Mouse (Mus musculus) granulocyte monocyte progenitor cell, adult 5-6 weeks (primary cell): ENCODE data around the gene Flywch2. TPM values are rescaled to one million over a fixed set of nuclear protein-coding genes. Genes with fewer than 3 reads are reported as not detected.

Experiments
- ATAC-seq: replicated peaks from 2 replicates; pipeline ENCODE4 v1.8.0; 2016; ENCODE audit warnings: mild to moderate bottlenecking, moderate TSS enrichment, inconsistent platforms; ENCODE audit not compliant: poor library complexity, severe bottlenecking
- total RNA-seq, 2 experiments: library from RNA; stranded (forward) in 1 of 2; stranded (reverse) in 1 of 2; fragments of 200-712, 200-1000 nt in 1 of 2; fragments of >200 nt in 1 of 2; fragmentation: Nextera tagmentation in 1 of 2; gene quantifications; 2 replicates each; pipeline ENCODE4 v1.2.3; 2014 to 2017

Flywch2 gene
- total RNA-seq (2014; fragmentation: Nextera tagmentation), result 0.80 and 7.2 TPM in 2 replicates
- total RNA-seq (2017), result 0.30 TPM in 1 of 2 replicates, not detected in the other

- peak; percentile 80 for ATAC-seq
These were observed at the start of gene Flywch2 for GRCm38 (mm10) chr17:23785561-23786471. Gene Flywch2, minus strand, starts transcription at chr17:23786081.

GRCm38 (mm10) chr17:23831201-23831600, 45.3 kb upstream of the Flywch2 start:
- no peak for ATAC-seq

DNA sequence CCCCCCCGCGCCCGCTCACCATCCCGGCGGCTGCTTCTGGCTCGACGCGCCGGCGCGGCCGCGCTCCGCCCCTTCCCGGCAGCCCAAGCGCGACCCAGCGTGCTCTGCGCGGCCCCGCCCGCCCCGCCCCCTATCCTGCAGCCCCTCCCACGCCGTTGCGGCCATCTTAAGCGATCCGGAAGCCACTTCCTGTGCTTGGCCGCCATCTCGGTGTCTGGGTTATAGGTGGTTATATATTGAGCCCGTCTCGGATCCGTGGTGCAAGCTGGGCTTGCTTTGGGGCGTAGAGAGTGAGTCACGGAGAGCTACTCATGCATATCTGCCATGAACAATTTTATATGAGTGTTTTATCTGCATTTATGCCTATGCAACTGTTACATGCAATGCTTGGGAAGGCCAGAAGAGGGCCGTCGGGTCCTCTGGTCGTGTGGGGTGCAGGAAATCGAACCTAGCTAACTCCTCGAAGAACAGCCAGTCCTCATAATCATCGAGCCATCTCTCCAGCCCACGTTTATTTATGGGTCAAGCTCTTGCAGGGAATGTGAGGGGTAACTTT, 43.3 kb upstream of the Flywch2 start, which contains the start of gene Elob:
TSS of gene Elob (minus strand) at position 73 of the 556 bp plus-strand sequence.
- peak; percentile 82 for ATAC-seq

DNA sequence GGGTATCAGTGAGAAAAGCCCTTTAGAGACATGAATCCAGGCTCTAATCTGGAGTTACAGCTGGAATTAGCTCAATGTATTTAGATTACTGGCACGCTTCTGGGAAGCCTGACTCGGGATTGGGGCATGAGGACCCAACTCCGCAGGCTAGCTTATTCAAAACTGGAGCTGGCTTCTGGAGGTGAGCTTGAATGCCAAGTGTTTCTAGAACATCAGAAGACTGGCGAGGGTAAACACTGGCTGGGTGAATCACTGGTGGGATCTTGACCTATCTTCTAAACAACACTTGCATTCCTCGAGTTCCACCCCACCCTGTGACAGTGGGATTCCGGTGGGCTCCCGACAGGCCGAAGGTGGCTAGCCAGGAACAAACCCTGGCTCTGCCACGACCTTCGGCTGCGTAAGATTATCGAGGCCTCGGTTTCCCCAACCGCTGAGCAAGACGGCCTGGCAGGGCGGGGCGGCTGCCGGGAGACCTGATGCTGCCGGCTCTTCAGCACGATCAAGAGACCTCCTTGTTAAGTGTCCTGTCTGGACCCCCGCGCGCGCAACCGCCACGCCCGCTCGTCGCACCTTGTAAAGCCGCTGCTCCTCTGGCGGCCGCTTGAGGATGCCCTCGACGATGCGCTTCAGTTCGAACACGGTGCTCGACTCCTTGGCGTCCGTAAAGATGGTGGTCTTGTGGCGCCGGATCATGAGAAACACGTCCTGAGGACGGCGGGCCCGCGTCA, 42.6 kb upstream of the Flywch2 start:
- ATAC-seq, result peak; percentile 45

DNA sequence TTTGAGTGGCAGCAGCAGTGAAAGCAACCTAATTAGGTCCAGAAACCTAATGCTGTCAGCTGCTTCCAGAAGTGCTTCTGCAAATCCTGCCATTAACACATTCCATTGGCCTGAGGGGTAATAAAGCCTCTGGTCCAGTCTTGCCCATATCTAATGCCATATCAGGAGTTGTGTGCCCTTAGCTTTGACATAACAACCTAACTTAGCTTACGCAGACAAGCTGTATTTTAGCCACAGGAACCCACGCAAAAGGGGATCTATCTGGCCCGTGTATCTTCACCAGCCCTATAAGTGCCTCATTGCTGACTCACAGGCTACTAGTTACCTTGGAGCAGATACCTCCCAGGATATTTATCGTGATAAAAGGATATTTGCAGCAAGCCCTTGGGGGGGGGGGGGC, 39.7 kb upstream of the Flywch2 start:
- ATAC-seq, result no peak

DNA sequence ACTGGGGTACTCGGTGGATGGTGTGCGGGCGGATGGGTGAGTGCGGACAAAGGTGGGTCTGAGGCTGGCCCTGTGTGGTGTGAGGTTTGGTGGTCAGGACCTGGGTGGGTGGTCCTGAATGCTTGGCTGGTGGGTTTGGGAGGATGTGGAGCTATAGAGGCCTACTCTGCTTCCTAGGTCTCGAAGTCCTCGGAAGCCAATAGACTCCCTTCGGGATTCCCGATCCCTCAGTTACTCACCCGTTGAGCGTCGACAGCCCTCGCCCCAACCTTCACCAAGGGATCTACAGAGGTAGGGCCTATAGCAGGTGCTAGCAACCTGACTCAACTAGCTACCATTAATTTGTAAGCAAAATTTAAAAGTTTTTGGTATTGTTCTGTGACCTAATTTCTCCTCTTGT, 37.7 kb upstream of the Flywch2 start:
- no peak for ATAC-seq

DNA sequence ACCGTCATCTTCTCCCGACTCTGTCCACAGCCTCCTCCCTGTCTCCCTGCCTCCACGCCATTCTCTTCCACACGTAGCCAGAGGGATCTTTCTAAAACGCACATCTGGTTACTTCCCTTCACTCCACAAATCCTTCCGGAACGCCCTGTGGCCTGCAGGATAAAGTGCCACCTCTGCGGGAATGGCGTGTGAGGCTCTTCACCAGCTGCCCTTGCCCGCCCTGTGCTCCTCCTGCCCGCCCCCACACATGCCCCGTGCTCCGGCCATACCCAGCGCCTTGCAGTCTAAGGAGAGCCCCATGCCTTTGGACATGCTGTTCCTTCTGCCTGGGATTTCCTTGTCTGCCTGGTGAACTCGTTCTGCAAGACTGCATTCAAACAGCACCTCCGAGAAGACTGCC, 37.1 kb upstream of the Flywch2 start:
- no peak for ATAC-seq

DNA sequence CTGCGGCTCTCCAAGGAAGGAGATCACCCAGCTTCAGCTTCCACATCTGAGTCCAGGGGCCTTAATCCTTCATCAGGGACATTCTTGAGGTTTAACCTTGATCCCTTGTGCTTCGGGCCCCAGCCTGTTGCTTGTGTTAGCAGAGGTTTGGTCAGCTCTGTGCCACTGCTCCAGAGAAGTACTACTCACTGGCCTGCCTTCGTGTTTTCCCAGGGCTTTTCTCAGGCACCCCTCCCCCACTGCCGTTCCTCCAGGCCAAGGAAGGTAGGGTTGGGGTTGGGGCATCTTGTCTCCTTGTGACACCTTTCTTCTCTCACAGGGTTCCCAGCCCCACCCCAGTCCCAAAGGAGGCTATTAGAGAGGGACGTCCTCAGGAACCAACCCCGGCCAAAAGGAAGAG, 36.2 kb upstream of the Flywch2 start:
- ATAC-seq, result no peak

DNA sequence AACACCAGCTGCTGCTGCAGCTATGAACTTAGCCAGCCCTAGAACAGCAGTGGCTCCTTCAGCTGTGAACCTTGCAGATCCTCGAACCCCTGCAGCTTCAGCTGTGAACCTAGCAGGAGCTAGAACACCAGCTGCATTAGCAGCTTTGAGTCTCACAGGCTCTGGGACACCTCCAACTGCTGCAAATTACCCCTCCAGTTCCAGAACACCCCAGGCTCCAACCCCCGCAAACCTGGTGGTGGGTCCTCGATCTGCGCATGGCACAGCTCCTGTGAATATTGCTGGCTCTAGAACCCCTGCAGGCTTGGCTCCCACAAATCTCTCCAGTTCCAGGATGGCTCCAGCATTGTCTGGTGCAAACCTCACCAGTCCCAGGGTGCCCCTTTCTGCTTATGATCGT, 34.9 kb upstream of the Flywch2 start:
- ATAC-seq, result no peak

DNA sequence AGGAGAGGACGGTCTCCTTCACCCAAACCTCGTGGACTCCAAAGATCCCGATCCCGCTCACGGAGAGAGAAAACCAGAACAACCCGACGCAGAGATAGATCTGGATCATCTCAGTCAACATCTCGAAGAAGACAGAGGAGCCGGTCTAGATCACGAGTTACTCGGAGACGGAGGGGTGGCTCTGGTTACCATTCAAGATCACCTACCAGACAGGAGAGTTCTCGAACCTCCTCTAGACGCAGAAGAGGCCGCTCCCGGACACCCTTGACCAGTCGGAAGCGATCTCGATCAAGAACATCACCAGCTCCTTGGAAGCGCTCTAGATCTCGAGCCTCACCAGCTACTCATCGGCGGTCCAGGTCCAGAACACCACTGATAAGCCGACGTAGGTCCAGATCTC, 33.4 kb upstream of the Flywch2 start:
- ATAC-seq, result no peak

DNA sequence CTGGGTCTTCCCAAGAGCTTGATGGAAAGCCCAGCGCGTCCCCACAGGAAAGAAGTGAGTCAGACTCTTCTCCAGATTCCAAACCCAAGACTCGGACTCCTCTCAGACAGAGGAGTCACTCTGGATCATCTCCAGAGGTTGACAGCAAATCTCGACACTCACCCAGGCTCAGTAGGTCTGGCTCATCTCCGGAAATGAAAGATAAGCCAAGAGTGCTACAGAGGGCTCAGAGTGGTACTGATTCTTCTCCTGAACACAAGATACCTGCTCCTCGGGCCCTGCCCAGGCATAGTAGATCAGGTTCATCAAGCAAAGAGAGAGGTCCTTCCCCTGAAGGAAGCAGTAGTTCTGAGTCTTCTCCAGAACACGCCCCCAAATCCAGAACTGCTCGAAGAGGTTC, 32.7 kb upstream of the Flywch2 start:
- ATAC-seq, result no peak

GRCm38 (mm10) chr17:23815641-23816040, 29.8 kb upstream of the Flywch2 start:
- no peak for ATAC-seq

DNA sequence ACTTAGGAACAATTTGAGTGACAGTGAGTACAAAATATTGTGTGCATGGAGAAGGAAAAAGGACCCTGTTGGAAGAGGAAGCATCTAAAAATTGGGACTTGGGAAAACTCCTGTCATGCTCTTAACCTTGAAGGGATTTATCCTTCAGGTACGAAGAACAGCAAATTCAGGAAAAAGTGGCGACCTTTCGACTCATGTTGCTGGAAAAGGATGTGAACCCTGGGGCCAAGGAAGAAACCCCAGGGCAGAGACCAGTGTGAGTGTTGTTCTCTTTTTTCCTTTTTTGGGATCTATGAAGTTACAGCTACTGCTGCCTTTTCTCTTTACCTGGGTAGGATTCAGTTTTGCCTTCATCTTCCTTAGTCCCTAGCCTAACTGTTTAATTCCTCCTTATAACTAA, 22.0 kb upstream of the Flywch2 start:
- ATAC-seq, result no peak

GRCm38 (mm10) chr17:23806867-23807266, 21.0 kb upstream of the Flywch2 start:
- ATAC-seq, result 0 out of 2 replicates have a peak, but pooled peaks have one; percentile 5

DNA sequence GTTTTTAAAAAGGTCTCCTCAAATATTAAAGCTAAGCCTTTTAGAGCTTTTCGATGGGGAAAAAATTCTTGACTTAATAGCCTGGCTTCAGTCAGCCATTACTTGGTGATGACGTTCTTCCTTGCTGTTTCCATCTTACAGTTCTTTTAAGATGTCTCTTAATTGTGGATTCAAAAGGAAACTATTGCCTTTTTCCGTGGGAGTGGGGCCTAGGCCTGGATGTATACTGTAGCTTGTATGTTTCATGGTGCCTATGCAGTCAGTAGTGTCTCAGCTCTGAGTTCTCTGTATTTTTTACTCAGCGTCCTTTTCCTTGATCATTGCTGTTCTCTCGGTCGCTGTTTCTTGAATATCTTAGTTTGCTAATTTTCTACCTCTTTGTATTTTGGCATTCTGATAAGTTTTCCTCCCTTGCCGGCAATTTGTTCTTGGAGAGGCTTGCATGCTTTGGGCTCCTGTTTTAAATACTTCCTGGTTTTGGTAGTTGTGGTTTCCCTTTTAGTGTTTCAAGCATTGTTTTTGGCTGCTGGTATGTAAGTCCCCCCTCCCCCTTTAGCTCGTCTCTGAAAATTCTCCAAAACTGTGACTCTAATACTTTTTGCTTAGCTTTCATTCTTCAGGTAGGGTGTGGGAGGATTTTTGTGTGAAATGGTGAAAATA, 18.7 kb upstream of the Flywch2 start:
- ATAC-seq, result no peak

- peak; percentile 31 for ATAC-seq
These were observed 17.6 kb upstream of the Flywch2 start for GRCm38 (mm10) chr17:23803366-23804041.

GRCm38 (mm10) chr17:23802746-23803365, 17.0 kb upstream of the Flywch2 start:
- ATAC-seq, result peak; percentile 89

GRCm38 (mm10) chr17:23801627-23802026, 15.7 kb upstream of the Flywch2 start:
- no peak for ATAC-seq

GRCm38 (mm10) chr17:23797316-23797715, 11.4 kb upstream of the Flywch2 start:
- peak; percentile 35; the same call in 1 of the 2 replicates for ATAC-seq
